Mouse (Mus musculus) kidney, adult 2 months (tissue): ENCODE results near the gene Sgk1.

ENCODE experiments used
- CTCF ChIP-seq: fragments of 200-500 bp; conservative IDR thresholded peaks from 2 replicates; pipeline ENCODE4 v1.5.1; 2011; ENCODE audit warnings: low read depth, mild to moderate bottlenecking, control low read depth, low read length, moderate library complexity, mixed read lengths; ENCODE audit not compliant: insufficient read depth, insufficient read length
- POLR2A ChIP-seq: fragments of 200-500 bp; IDR thresholded peaks from one replicate; pipeline ENCODE4 v1.6.1; 2011; ENCODE audit warnings: low read depth, low read length, control low read depth

GRCm38 (mm10) chr10:21952520-21952919 is 70.5 kb downstream of the Sgk1 start:
- TF ChIP-seq POLR2A: no peak
- no peak for TF ChIP-seq CTCF
